Mouse (Mus musculus) bone marrow macrophage, adult 2 months (primary cell): ENCODE data around the gene Scn5a. TPM values are rescaled to one million over a fixed set of nuclear protein-coding genes. Genes with fewer than 3 reads are reported as not detected.

ENCODE experiments used
- H3K27ac ChIP-seq: 2 replicates; pipeline ENCODE4 v1.5.1; 2012; ENCODE audit warnings: low read depth, low read length; ENCODE audit not compliant: insufficient read depth
- H3K4me1 ChIP-seq: 2 replicates; pipeline ENCODE4 v1.6.1; 2012; ENCODE audit warnings: low read length; ENCODE audit not compliant: control insufficient read depth, insufficient read depth
- H3K4me3 ChIP-seq: 2 replicates; pipeline ENCODE4 v1.5.1; 2012; ENCODE audit warnings: mild to moderate bottlenecking, low read length, moderate library complexity; ENCODE audit not compliant: insufficient read depth
- CTCF ChIP-seq: IDR thresholded peaks from 2 replicates; pipeline ENCODE4 v1.5.1; 2012; ENCODE audit warnings: low read depth, mild to moderate bottlenecking, low read length, moderate library complexity
- POLR2A ChIP-seq: IDR thresholded peaks from 2 replicates; pipeline ENCODE4 v1.6.1; 2012; ENCODE audit warnings: mild to moderate bottlenecking, low read depth, low read length, borderline replicate concordance
- polyA plus RNA-seq: library from polyadenylated mRNA; stranded (reverse); fragments of >200 nt; gene quantifications from 2 replicates; pipeline ENCODE4 v1.2.4, GENCODE M21; 2012; ENCODE audit not compliant: missing spikeins, insufficient read depth, insufficient read length

Gene Scn5a
- polyA plus RNA-seq, 1 experiment: not detected

DNA sequence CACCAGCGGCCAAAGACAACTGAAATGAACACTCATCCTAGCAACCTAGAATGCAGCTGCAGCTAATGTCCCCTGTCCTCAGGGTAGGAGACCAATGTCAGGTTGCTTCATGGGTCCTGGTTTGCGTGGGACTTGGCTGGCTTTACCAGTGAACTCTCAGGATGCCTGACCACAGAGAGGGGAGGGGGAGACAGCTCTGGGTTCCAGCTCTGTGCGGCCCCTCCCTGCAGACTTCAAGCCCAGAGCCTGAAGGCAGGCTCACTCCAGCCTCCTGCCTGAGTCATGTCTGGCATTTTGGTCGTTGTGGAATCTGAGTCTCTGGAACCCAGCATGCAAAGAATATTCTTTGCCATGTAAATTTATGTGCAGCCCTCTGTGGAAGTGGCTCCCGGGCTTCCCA lies 11.0 kb downstream of the Scn5a start:
- Histone ChIP-seq H3K27ac (no peak overlapping the region), H3K4me1 (peaks cover 11% of the 10 kb centered on the region), H3K4me3 (no peak overlapping the region)
- no peak for TF ChIP-seq CTCF
- no peak for TF ChIP-seq POLR2A

DNA sequence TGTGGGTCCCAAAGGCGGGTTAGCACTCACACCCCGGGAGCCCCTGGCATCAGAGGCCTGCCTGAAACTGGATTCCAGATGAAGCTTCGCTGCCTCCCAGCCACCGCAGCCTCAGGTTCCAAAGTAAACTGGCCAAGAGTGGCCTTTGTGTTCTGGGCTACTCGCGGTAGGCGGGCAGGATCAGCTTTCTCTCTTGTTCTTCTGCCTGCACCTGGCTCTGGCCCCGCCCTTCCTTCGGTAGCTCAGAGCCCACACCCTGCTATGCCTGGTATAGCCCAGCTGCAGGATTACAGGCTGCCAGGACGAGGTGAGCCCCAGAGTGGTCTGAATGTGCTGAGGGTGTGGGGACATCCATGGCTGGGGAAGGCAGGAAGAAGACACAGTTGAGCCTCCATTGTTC lies 12.6 kb downstream of the Scn5a start:
- Histone ChIP-seq H3K4me3 (no peak overlapping the region), H3K4me1 (peaks cover 11% of the 10 kb centered on the region), H3K27ac (no peak overlapping the region)
- no peak for TF ChIP-seq CTCF
- no peak for TF ChIP-seq POLR2A

DNA sequence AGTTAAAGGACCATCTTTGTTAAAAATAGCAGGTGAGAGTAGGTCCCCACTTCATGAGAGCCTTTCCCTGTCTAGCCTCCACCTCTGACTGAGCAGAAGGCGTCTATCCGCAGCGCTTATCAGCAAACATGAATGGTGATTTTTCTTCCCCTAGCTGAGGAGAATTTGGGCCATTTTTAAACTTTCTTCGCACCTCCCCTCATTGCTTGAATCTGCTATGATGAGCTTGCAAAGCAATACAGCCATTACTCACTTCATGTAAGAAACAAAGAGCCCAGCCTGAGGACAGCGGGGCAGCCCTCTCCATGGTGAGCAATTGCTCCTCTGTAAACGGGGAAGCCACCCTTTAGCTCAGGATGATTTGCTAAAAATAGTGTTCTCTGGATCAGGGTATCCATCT lies 14.0 kb downstream of the Scn5a start:
- Histone ChIP-seq H3K27ac (no peak overlapping the region), H3K4me3 (no peak overlapping the region), H3K4me1 (peaks cover 11% of the 10 kb centered on the region)
- TF ChIP-seq POLR2A (no peak), CTCF (no peak)

DNA sequence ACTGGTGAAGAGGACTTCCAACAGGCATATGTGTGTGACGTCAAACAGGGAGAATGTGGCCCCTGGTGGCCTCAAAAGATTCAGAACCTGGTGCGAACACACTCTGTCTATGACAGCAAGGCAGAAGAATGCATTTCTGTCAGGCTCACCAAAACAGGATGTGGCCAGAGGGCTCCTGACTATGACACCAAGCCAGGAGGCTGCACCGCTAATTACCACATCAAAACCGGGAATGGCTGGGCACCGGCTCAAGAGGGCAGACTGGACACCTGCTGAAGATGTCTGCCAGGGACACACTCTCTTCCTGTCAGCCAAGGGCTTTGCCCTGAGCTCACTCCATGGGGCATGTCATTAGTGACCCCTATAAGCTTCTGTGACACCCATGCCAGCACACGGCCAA lies 15.2 kb downstream of the Scn5a start:
- Histone ChIP-seq H3K4me1 (peaks cover 4% of the 10 kb centered on the region), H3K4me3 (no peak overlapping the region), H3K27ac (no peak overlapping the region)
- TF ChIP-seq CTCF (no peak), POLR2A (no peak)

DNA sequence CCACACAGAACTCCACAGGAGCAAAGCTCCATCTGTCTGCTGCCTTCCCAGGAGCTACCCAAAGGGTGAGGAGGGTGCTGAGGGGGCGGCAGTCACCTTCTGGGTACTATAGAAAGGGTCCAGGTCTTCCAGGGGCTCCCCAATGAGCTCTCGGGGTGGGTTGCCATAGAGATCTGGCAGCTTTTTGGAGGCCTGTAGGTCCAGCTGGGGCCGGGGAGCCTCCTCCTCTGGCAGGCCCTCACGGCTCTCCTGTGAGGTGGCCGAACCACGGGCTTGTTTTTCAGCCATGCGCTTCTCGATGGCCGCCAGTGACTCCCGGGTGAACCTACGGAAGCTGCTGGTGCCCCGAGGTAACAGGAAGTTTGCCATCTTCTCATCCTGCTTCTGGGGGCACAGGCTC lies 16.6 kb downstream of the Scn5a start:
- TF ChIP-seq POLR2A: no peak
- no peak for TF ChIP-seq CTCF

DNA sequence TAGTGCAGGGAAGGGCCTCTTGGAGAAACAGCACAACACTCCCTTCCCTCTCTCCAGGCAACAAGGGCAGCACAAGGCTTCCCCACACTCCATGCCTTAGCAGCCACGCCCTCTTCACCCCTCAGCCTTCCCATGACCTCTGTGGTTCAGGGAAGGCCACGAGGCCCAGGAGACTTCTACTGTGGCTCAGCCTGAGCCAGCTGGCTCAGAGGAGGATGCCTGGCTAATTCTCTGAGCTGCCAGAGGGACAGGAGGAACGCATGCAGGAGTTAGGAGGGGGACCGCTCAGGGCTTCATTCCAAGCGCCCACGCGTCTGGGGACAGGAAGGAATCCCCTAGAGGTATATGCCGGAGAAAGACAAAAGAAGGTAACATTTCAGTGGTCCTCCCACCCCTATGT lies 17.1 kb downstream of the Scn5a start:
- TF ChIP-seq CTCF: no peak
- TF ChIP-seq POLR2A: no peak
- Histone ChIP-seq H3K4me3 (no peak overlapping the region), H3K4me1 (no peaks in the 10 kb centered on the region), H3K27ac (no peak overlapping the region)

More for the DNA sequence above, 16.6 kb downstream of the Scn5a start:
- Histone ChIP-seq H3K4me1 (no peaks in the 10 kb centered on the region), H3K4me3 (no peak overlapping the region), H3K27ac (no peak overlapping the region)

DNA sequence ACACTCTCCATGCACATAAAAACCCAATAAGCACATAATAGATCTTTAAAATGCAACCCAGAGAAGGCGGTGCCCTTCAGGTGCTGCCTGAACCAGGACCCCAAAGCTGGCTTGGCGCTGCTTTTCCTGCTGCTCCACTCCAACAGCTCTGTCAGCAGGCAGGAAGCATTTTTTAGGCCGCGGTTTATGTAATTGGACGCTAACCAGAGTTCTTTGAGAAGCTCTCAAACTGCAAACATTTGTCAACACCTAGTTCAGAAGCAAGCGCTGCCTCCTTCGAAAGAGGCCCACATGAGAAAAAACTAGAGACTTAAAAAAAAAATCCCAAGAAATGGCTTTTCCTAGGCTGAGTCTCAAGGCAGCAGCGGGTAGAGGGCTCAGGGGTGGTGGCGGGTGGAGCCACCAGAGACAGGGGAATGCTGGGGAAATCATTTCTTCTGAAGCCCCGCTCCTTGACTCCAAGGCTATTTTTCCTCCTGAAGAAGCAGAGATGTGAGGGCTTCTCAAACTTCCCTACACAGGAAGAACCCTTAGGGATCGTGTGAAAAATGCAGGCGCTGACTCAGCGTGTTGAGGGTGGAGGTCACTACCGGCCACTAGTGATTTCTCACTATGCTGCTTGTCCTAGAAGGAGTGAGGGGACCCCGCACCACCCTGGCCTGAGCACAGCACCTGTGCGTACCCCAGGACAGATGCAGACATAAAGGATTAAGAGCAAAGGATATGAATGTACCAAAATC lies 19.1 kb downstream of the Scn5a start:
- Histone ChIP-seq H3K4me3 (no peak overlapping the region), H3K27ac (no peak overlapping the region), H3K4me1 (no peaks in the 10 kb centered on the region)
- no peak for TF ChIP-seq CTCF
- no peak for TF ChIP-seq POLR2A

DNA sequence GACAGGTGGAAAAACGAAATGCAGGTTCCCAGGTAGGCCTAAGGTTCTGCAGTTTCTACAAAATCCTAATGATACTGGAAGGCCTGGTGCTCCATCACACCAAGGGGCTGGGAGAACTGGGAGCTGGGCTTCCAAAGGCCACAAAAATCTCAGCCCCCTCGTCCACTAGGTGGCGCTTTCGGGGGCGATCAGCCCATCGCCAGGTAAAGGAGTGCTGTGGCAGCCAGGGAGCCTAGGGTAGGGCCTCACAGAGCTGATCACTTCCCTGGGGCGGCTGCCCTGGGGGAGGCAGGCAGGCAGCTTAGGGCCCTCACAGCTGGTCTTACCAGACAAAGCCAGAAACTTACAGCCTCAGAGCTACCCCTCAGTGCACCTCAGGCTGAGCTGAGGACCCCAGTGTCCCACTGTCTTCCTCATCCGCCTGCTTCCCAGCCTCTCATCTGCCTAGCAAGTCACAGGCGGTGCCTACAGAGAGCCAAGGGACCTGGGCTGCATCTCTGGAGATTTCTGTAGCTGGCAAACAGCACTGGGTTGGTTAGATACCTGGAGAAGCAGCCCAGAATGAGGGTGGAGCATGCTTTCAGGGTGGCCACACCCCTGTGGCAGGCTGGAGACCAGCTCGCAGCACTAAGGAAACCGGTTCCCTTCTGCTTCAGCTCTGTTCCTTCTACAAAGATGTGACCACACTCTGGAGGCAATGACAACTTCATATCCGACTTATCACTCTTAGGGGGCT lies 20.5 kb downstream of the Scn5a start:
- H3K27ac ChIP-seq: no peak overlapping the region
- no peak overlapping the region for H3K4me3 ChIP-seq
- H3K4me1 ChIP-seq: no peaks in the 10 kb centered on the region
- no peak for TF ChIP-seq POLR2A
- peak; percentile 60 for TF ChIP-seq CTCF

DNA sequence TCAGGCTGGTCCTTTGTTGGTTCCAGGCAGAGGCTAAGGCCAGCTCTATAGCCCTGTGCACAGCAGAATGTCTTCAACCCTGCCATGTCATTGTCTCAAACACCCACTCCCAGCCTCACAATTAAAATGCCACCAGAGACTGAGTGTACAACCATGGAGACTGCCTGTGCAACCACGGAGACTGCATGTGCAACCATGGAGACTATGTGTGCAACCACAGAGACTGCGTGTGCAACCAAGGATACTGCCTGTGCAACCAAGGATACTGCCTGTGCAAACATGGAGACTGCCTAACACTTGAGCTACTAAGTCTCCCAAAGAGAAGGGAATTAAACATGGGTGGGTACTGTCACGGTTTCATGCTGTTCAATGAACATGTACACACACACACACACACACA lies 22.8 kb downstream of the Scn5a start:
- H3K4me3 ChIP-seq: no peak overlapping the region
- no peak overlapping the region for H3K27ac ChIP-seq
- TF ChIP-seq POLR2A (no peak), CTCF (no peak)
- no peaks in the 10 kb centered on the region for H3K4me1 ChIP-seq

DNA sequence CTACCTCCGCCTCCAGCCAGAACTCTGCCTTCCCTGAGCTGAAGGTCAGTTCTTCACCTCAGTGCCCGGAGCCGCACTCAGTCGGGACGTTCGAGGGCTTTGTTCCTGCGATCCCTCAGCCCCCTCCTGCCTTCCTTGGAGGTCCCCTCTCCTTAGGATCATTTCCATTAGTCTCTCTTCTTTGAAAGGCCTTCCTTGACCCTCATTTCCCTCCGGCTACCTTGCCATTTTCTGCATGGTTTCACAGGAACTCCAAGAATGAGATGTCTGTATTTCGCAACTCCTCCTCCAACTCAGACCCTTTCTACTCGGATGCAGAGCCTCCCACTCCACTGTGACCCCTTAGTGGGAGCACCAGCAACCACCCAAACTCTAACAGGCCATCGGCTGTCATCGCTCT lies 31.3 kb downstream of the Scn5a start:
- TF ChIP-seq CTCF (no peak), POLR2A (no peak)
- H3K4me1 ChIP-seq: no peaks in the 10 kb centered on the region
- H3K4me3 ChIP-seq: no peak overlapping the region
- H3K27ac ChIP-seq: no peak overlapping the region
